Mouse (Mus musculus): ENCODE data around the gene Actn1. TPM values are rescaled to one million over a fixed set of nuclear protein-coding genes. Genes with fewer than 3 reads are reported as not detected.

The Actn1 gene
- polyA plus RNA-seq, 1 experiment = 193 TPM

GRCm38 (mm10) chr12:80151821-80152220 lies 108.3 kb downstream of the Actn1 start:
- Histone ChIP-seq H3K9me3 (replicated peaks; ENCODE audit: control insufficient read depth, insufficient read depth, low read length, poor library complexity, severe bottlenecking) (no peaks in the 10 kb centered on the region), H3K4me3 (ENCODE audit: low read depth, low read length) (no peak overlapping the region), H3K9ac (ENCODE audit: low read depth, poor library complexity, severe bottlenecking) (no peak overlapping the region)

GRCm38 (mm10) chr12:80150624-80151023 lies 109.5 kb downstream of the Actn1 start:
- TF ChIP-seq POLR2A (IDR thresholded peaks at IDR 0.05; ENCODE audit: insufficient read depth, low read length) (peak; percentile 52), EP300 (IDR thresholded peaks at IDR 0.05; ENCODE audit: insufficient read depth, low read depth, low read length) (no peak)
- 0 out of 2 replicates have a peak overlapping the region, but pooled peaks have one; percentile 22 for H3K9ac ChIP-seq (ENCODE audit: low read depth, poor library complexity, severe bottlenecking)
- no peaks in the 10 kb centered on the region for H3K27me3 ChIP-seq (ENCODE audit: control insufficient read depth, insufficient read depth, low read length, poor library complexity, severe bottlenecking)
- peaks cover 2% of the 10 kb centered on the region for H3K4me1 ChIP-seq (ENCODE audit: control insufficient read depth, insufficient read depth, low read length)
- no peaks in the 10 kb centered on the region for H3K9me3 ChIP-seq (replicated peaks; ENCODE audit: control insufficient read depth, insufficient read depth, low read length, poor library complexity, severe bottlenecking)
- no peaks in the 10 kb centered on the region for H3K36me3 ChIP-seq (ENCODE audit: control insufficient read depth, insufficient read depth, low read length, poor library complexity, severe bottlenecking)
- no peak overlapping the region for H3K4me3 ChIP-seq (ENCODE audit: low read depth, low read length)
- H3K27ac ChIP-seq (ENCODE audit: insufficient read depth, low read length) = no peak overlapping the region

More at GRCm38 (mm10) chr12:80151821-80152220, 108.3 kb downstream of the Actn1 start:
- no peaks in the 10 kb centered on the region for H3K36me3 ChIP-seq (ENCODE audit: control insufficient read depth, insufficient read depth, low read length, poor library complexity, severe bottlenecking)
- peaks cover 2% of the 10 kb centered on the region for H3K4me1 ChIP-seq (ENCODE audit: control insufficient read depth, insufficient read depth, low read length)
- peak; percentile 30 for TF ChIP-seq CTCF (IDR thresholded peaks at IDR 0.05; ENCODE audit: low read depth, low read length)
- TF ChIP-seq EP300 (IDR thresholded peaks at IDR 0.05; ENCODE audit: insufficient read depth, low read depth, low read length) = no peak
- H3K27ac ChIP-seq (ENCODE audit: insufficient read depth, low read length) = no peak overlapping the region
- H3K27me3 ChIP-seq (ENCODE audit: control insufficient read depth, insufficient read depth, low read length, poor library complexity, severe bottlenecking) = no peaks in the 10 kb centered on the region

GRCm38 (mm10) chr12:80147563-80148214 lies 112.5 kb downstream of the Actn1 start:
- no peak overlapping the region for H3K27ac ChIP-seq (ENCODE audit: insufficient read depth, low read length)
- TF ChIP-seq POLR2A (IDR thresholded peaks at IDR 0.05; ENCODE audit: insufficient read depth, low read length) = no peak
- no peak for TF ChIP-seq CTCF (IDR thresholded peaks at IDR 0.05; ENCODE audit: low read depth, low read length)
- H3K4me3 ChIP-seq (ENCODE audit: low read depth, low read length) = no peak overlapping the region
- no peaks in the 10 kb centered on the region for H3K36me3 ChIP-seq (ENCODE audit: control insufficient read depth, insufficient read depth, low read length, poor library complexity, severe bottlenecking)
- no peaks in the 10 kb centered on the region for H3K9me3 ChIP-seq (replicated peaks; ENCODE audit: control insufficient read depth, insufficient read depth, low read length, poor library complexity, severe bottlenecking)
- no peaks in the 10 kb centered on the region for H3K27me3 ChIP-seq (ENCODE audit: control insufficient read depth, insufficient read depth, low read length, poor library complexity, severe bottlenecking)
- peaks cover 2% of the 10 kb centered on the region for H3K4me1 ChIP-seq (ENCODE audit: control insufficient read depth, insufficient read depth, low read length)
- H3K9ac ChIP-seq (ENCODE audit: low read depth, poor library complexity, severe bottlenecking) = no peak overlapping the region

- Histone ChIP-seq H3K9ac (ENCODE audit: low read depth, poor library complexity, severe bottlenecking) (no peak overlapping the region), H3K36me3 (ENCODE audit: control insufficient read depth, insufficient read depth, low read length, poor library complexity, severe bottlenecking) (no peaks in the 10 kb centered on the region)
Measured at GRCm38 (mm10) chr12:80146227-80147223, 113.6 kb downstream of the Actn1 start.

GRCm38 (mm10) chr12:80145365-80145764 lies 114.8 kb downstream of the Actn1 start:
- Histone ChIP-seq H3K9me3 (replicated peaks; ENCODE audit: control insufficient read depth, insufficient read depth, low read length, poor library complexity, severe bottlenecking) (no peaks in the 10 kb centered on the region), H3K27me3 (ENCODE audit: control insufficient read depth, insufficient read depth, low read length, poor library complexity, severe bottlenecking) (no peaks in the 10 kb centered on the region), H3K27ac (ENCODE audit: insufficient read depth, low read length) (no peak overlapping the region), H3K4me1 (ENCODE audit: control insufficient read depth, insufficient read depth, low read length) (peaks cover 2% of the 10 kb centered on the region), H3K4me3 (ENCODE audit: low read depth, low read length) (no peak overlapping the region), H3K9ac (ENCODE audit: low read depth, poor library complexity, severe bottlenecking) (no peak overlapping the region), H3K36me3 (ENCODE audit: control insufficient read depth, insufficient read depth, low read length, poor library complexity, severe bottlenecking) (no peaks in the 10 kb centered on the region)
- no peak for TF ChIP-seq CTCF (IDR thresholded peaks at IDR 0.05; ENCODE audit: low read depth, low read length)
- TF ChIP-seq EP300 (IDR thresholded peaks at IDR 0.05; ENCODE audit: insufficient read depth, low read depth, low read length) = no peak
- no peak for TF ChIP-seq POLR2A (IDR thresholded peaks at IDR 0.05; ENCODE audit: insufficient read depth, low read length)

More at GRCm38 (mm10) chr12:80146227-80147223, 113.6 kb downstream of the Actn1 start:
- no peak overlapping the region for H3K4me3 ChIP-seq (ENCODE audit: low read depth, low read length)
- no peaks in the 10 kb centered on the region for H3K27me3 ChIP-seq (ENCODE audit: control insufficient read depth, insufficient read depth, low read length, poor library complexity, severe bottlenecking)
- peaks cover 2% of the 10 kb centered on the region for H3K4me1 ChIP-seq (ENCODE audit: control insufficient read depth, insufficient read depth, low read length)
- H3K9me3 ChIP-seq (replicated peaks; ENCODE audit: control insufficient read depth, insufficient read depth, low read length, poor library complexity, severe bottlenecking) = no peaks in the 10 kb centered on the region
- no peak overlapping the region for H3K27ac ChIP-seq (ENCODE audit: insufficient read depth, low read length)
- TF ChIP-seq EP300 (IDR thresholded peaks at IDR 0.05; ENCODE audit: insufficient read depth, low read depth, low read length) (0 out of 2 replicates have a peak, but pooled peaks have one; percentile 38), CTCF (IDR thresholded peaks at IDR 0.05; ENCODE audit: low read depth, low read length) (peak; percentile 63), POLR2A (IDR thresholded peaks at IDR 0.05; ENCODE audit: insufficient read depth, low read length) (no peak)
